Mouse (Mus musculus) stomach, postnatal 0 days (tissue): ENCODE measurements at regions not wholly inside any gene's neighbourhood (a gene's known extent, or its start where the extent isn't known, plus 50 kb on each side); places are given as distances from the start of the nearest gene placed in this dataset.

ENCODE experiments used
- ATAC-seq: fragments of 200-750 bp; cut with Nextera tagmentation; 2 replicates; pipeline ENCODE4 v1.8.0; 2017; ENCODE audit not compliant: low FRiP score, low TSS enrichment
- DNase-seq: peaks from one replicate; pipeline ENCODE4 v3.0.0-alpha.2; 2016; ENCODE audit warnings: low spot score
- H3K27ac ChIP-seq: fragments of 300-500 bp; sonication (generic); replicated peaks from 2 replicates; pipeline ENCODE4 v1.5.1; 2014; ENCODE audit warnings: mild to moderate bottlenecking, control low read depth
- H3K27me3 ChIP-seq: fragments of 300-500 bp; sonication (generic); 2 replicates; pipeline ENCODE4 v1.6.1; 2014; ENCODE audit warnings: low read length; ENCODE audit not compliant: control insufficient read depth, insufficient read depth
- H3K36me3 ChIP-seq: fragments of 300-500 bp; sonication (generic); 2 replicates; pipeline ENCODE4 v1.6.1; 2014; ENCODE audit warnings: low read length, mixed read lengths; ENCODE audit not compliant: control insufficient read depth, insufficient read depth
- H3K4me1 ChIP-seq: fragments of 300-500 bp; sonication (generic); replicated peaks from 2 replicates; pipeline ENCODE4 v1.6.1; 2014; ENCODE audit warnings: antibody characterized with exemption; ENCODE audit not compliant: control insufficient read depth, insufficient read depth
- H3K4me2 ChIP-seq: fragments of 300-500 bp; sonication (generic); replicated peaks from 2 replicates; pipeline ENCODE4 v1.6.1; 2014; ENCODE audit warnings: low read depth, mild to moderate bottlenecking, control low read depth, moderate library complexity
- H3K4me3 ChIP-seq: fragments of 300-500 bp; sonication (generic); 2 replicates; pipeline ENCODE4 v1.5.1; 2014; ENCODE audit warnings: low read depth, low read length, control low read depth
- H3K9ac ChIP-seq: fragments of 300-500 bp; sonication (generic); 2 replicates; pipeline ENCODE4 v1.6.1; 2014; ENCODE audit warnings: mild to moderate bottlenecking, low read length, control low read depth, mixed read lengths
- H3K9me3 ChIP-seq: fragments of 300-500 bp; sonication (generic); 2 replicates; pipeline ENCODE4 v1.6.1; 2016; ENCODE audit warnings: low read length; ENCODE audit not compliant: control insufficient read depth
- CTCF ChIP-seq: IDR thresholded peaks from 2 replicates; pipeline ENCODE4 v1.5.1; 2016; ENCODE audit warnings: antibody characterized with exemption, low read depth, mild to moderate bottlenecking, moderate library complexity
- EP300 ChIP-seq: optimal IDR thresholded peaks from 2 replicates; pipeline ENCODE3; 2016; ENCODE audit warnings: antibody characterized with exemption
- WGBS: fragments of 180-500 bp; shearing (Covaris S2); extraction: QIAGEN DNeasy Blood & Tissue Kit; methylation state at CpG from one replicate; pipeline ENCODE4 v1.1.7; 2014; 5-methylcytosine and 5-hydroxymethylcytosine counted together

DNA sequence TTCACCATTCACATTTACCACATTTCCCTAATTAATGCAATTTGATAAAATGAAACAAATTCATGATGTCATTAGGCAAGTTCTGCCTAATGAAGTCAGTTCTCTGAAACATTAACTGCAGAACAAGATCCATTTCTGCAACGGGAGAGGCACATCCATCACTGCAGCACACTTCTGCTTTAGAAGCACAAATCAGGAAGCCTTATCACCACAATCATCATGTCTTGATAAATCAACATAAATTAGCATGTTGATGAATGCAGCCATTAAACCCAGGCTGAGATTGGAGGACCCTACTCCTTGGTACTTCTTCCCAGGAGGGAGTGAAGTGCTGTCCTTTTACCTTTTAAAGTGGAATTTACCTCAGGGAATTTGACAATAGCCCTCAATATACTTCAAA lies 1195.4 kb downstream of the Defb40 start:
- no peaks in the 10 kb centered on the region for H3K36me3 ChIP-seq
- WGBS = 68% methylated on average over 1 of the region's 1 CpGs
- H3K4me1 ChIP-seq = no peaks in the 10 kb centered on the region
- TF ChIP-seq CTCF (no peak), EP300 (no peak)
- H3K9ac ChIP-seq = no peak overlapping the region
- DNase-seq (no peak), ATAC-seq (no peak)
- no peaks in the 10 kb centered on the region for H3K9me3 ChIP-seq
- H3K4me2 ChIP-seq = no peak overlapping the region
- no peak overlapping the region for H3K27ac ChIP-seq
- H3K27me3 ChIP-seq = no peaks in the 10 kb centered on the region
- H3K4me3 ChIP-seq = no peak overlapping the region

DNA sequence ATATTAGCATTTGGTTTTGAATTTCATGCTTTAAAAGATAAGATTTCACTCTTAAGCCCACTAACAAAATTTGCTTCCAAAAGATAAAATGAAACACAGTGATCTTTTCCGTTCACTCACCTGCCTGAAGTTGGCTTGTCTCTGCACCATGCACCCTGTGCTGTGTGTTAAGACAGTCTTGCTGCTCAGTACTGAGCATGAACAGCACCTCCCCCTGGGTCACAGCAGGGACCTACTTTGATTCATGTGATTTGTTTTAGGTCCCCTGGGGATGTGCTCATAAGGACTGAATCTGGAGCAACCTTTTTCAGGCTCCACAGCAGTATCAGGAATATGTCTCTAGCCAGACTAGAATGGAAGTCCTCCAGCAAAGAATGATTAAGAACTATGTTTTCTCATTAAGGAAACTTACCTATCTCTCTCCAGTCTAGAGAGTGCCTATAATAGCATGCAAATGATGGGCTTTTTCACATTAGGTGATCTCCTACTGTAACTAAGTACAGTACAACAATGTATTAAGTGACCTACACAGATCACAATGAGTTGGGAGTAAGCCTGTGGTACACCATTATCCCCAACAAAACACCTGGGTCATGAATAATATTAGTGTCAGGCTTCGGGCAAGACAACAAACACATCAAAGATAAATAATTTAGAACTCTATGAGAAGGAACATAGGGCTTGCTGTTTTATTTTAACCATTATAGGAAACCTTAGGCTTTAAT lies 1196.3 kb downstream of the Defb40 start:
- DNase-seq = no peak
- H3K4me1 ChIP-seq = no peaks in the 10 kb centered on the region
- TF ChIP-seq CTCF (no peak), EP300 (no peak)
- H3K4me2 ChIP-seq = no peak overlapping the region
- WGBS = 77% methylated on average over 2 of the region's 2 CpGs
- no peak overlapping the region for H3K27ac ChIP-seq
- no peaks in the 10 kb centered on the region for H3K27me3 ChIP-seq
- H3K4me3 ChIP-seq = no peak overlapping the region
- ATAC-seq = no peak
- no peaks in the 10 kb centered on the region for H3K36me3 ChIP-seq
- H3K9ac ChIP-seq = no peak overlapping the region
- no peaks in the 10 kb centered on the region for H3K9me3 ChIP-seq

DNA sequence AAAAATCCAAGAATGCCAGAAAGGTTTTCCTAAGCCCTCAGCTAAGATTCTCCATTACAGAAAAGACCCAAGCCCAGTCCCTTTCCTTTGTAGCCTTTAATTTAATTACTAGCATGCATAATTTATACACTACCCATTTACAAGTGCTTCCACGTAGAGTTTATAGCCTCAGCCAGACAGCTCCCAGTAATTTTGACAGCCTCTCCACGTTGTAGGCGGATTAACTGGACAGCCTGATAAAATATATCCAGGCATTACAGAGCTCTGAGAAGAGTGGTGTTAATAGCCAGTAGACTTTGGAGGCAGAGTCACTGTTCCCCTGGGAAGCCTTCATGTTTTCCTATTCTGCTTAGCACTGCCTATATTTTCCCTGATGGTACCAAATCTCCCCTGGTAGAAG lies 1202.6 kb downstream of the Defb40 start:
- no peaks in the 10 kb centered on the region for H3K27me3 ChIP-seq
- H3K4me2 ChIP-seq = no peak overlapping the region
- no peak overlapping the region for H3K4me3 ChIP-seq
- no peaks in the 10 kb centered on the region for H3K9me3 ChIP-seq
- H3K36me3 ChIP-seq = no peaks in the 10 kb centered on the region
- DNase-seq (no peak), ATAC-seq (no peak)
- no peak overlapping the region for H3K27ac ChIP-seq
- H3K4me1 ChIP-seq = no peaks in the 10 kb centered on the region
- H3K9ac ChIP-seq = no peak overlapping the region
- TF ChIP-seq CTCF = no peak
- TF ChIP-seq EP300 = no peak
- 49% methylated on average over 3 of the region's 3 CpGs for WGBS

DNA sequence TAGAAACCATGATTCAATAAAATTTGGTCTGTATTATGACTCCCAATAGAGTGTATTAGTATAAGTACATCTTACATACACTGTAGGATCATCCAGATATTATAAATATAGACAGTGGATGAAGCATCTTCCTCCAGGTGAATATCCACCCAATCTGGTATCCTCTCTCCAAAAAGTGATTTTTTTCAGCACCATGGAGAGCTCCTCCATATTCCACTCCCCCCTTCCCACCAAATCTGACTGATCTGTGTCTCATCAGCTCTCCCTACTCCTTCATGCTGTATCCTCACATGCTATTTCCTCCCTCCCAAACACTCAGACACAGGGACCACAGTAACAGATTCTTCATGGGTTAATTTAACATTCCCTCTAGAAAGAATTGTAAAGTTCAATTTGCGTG lies 1204.7 kb downstream of the Defb40 start:
- WGBS = 85% methylated on average over 1 of the region's 1 CpGs
- Histone ChIP-seq H3K27ac (no peak overlapping the region), H3K27me3 (no peaks in the 10 kb centered on the region), H3K4me2 (no peak overlapping the region), H3K36me3 (no peaks in the 10 kb centered on the region), H3K4me3 (no peak overlapping the region), H3K9me3 (no peaks in the 10 kb centered on the region), H3K9ac (no peak overlapping the region), H3K4me1 (no peaks in the 10 kb centered on the region)
- ATAC-seq (no peak), DNase-seq (no peak)
- no peak for TF ChIP-seq CTCF
- TF ChIP-seq EP300 = no peak

DNA sequence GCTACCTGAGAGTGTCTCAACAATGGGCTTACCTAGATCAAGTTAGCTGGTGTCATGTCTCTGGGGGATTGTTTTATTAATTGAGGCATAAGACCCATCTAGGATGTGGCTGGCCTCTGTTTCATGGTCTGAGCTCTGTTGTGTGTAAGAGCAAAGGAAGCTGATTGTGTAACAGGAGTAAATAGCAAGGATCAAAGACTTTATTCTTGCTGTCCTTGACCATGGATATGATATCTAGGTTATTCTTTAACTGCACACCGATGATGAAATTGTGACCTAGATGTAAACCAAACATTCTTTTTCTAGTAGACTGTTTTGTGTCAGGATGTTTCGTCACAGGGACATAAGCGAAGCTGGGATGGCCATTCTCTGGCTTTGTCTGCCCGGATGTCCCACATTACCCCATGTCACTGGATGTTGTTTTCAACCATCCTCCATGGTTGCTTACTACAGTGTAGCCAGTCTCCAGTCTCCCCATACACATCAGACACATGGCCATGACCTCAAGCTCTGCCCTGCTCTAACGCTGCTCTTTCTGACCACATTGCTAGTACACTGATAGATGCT lies 1210.5 kb downstream of the Defb40 start:
- 81% methylated on average over 5 of the region's 5 CpGs for WGBS
- H3K9me3 ChIP-seq = no peaks in the 10 kb centered on the region

DNA sequence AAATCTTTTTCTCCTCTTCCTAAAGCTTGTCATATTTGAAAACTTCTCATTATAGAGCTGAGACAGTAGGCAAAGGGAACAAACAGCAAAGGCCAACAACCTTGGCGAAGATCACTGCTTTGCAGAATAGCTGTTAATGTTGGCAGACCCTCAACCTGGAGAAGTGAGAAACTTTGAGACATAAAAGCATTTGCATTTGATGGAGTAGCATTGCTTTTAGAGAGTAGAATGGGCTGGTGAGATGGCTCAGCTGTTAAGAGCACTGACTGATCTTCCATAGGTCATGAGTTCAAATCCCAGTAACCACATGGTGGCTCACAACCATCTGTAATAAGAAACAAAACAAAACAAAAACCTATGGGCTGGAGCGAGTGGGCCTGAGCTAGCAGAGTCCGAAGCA lies 1253.4 kb downstream of the Defb40 start:
- H3K4me2 ChIP-seq = no peak overlapping the region
- no peaks in the 10 kb centered on the region for H3K9me3 ChIP-seq
- H3K27me3 ChIP-seq = no peaks in the 10 kb centered on the region
- 60% methylated on average over 3 of the region's 3 CpGs for WGBS
- no peak overlapping the region for H3K9ac ChIP-seq
- no peak overlapping the region for H3K27ac ChIP-seq
- no peak overlapping the region for H3K4me3 ChIP-seq
- TF ChIP-seq EP300 (no peak), CTCF (no peak)
- no peaks in the 10 kb centered on the region for H3K36me3 ChIP-seq
- DNase-seq = no peak
- H3K4me1 ChIP-seq = no peaks in the 10 kb centered on the region
- ATAC-seq = no peak

More for the DNA sequence above, 1210.5 kb downstream of the Defb40 start:
- no peak overlapping the region for H3K4me3 ChIP-seq
- H3K9ac ChIP-seq = no peak overlapping the region
- no peaks in the 10 kb centered on the region for H3K4me1 ChIP-seq
- TF ChIP-seq EP300 = no peak
- H3K27me3 ChIP-seq = no peaks in the 10 kb centered on the region
- DNase-seq (no peak), ATAC-seq (no peak)
- H3K27ac ChIP-seq = no peak overlapping the region
- H3K36me3 ChIP-seq = no peaks in the 10 kb centered on the region
- H3K4me2 ChIP-seq = no peak overlapping the region
